Mouse (Mus musculus) hindbrain, postnatal 0 days (tissue): ENCODE measurements around the gene Fcgr4. TPM values are rescaled to one million over a fixed set of nuclear protein-coding genes. Genes with fewer than 3 reads are reported as not detected.

Experiments used
- microRNA-seq, 2 experiments: library from miRNA; unstranded; fragments of <30 nt; microRNA quantifications; one replicate each; pipeline ENCODE4; 2016
- polyA plus RNA-seq: library from polyadenylated mRNA; unstranded; fragments of >200 nt; fragmentation: Nextera tagmentation; extraction: Ambion mirVana; gene quantifications from 2 replicates; pipeline ENCODE4 v1.2.1, GENCODE M21; 2015
- total RNA-seq: library from RNA; depleted of rRNA; stranded (reverse); fragments of >200 nt; gene quantifications from 2 replicates; pipeline ENCODE4 v1.2.3, GENCODE M21; 2014; rRNA removed

Fcgr4 gene
- total and polyA plus RNA-seq, 2 experiments from 2014 or later: 0.71 TPM; not detected in 1

Small RNAs within 50 kb of the gene (microRNA-seq; reads per million reads assigned to microRNA genes)
- gene Gm27552 (0 reads per million in 2 experiments), gene Mir6546 (0.88 to 1.8 reads per million in 2 experiments)

Other genes starting within 250 kb of the Fcgr4 start
- 15.7 and 17.8 TPM in 2 replicates for gene Atf6, start 151.1 kb upstream of the Fcgr4 start, total RNA-seq
- 6.1 and 6.3 TPM in 2 replicates for gene Atf6, start 151.1 kb upstream of the Fcgr4 start, polyA plus RNA-seq
- gene Gm26620, start 133.9 kb upstream of the Fcgr4 start, total RNA-seq: 0.52 TPM in 1 of 2 replicates, not detected in the other
- 0.86 and 1.5 TPM in 2 replicates for gene Gm26620, start 133.9 kb upstream of the Fcgr4 start, polyA plus RNA-seq
- gene Dusp12, start 133.4 kb upstream of the Fcgr4 start, total RNA-seq: 25.4 and 40.4 TPM in 2 replicates
- 32.0 and 34.4 TPM in 2 replicates for gene Dusp12, start 133.4 kb upstream of the Fcgr4 start, polyA plus RNA-seq
- 0.68 and 0.86 TPM in 2 replicates for gene Fcrlb, start 106.0 kb upstream of the Fcgr4 start, total RNA-seq
- 1.0 and 1.4 TPM in 2 replicates for gene Fcrlb, start 106.0 kb upstream of the Fcgr4 start, polyA plus RNA-seq
- gene Fcrla, start 91.3 kb upstream of the Fcgr4 start, total RNA-seq: not detected in 2 replicates
- gene Fcrla, start 91.3 kb upstream of the Fcgr4 start, polyA plus RNA-seq: not detected in 2 replicates
- 2.2 and 5.3 TPM in 2 replicates for gene Fcgr2b, start 42.4 kb upstream of the Fcgr4 start, total RNA-seq
- gene Fcgr2b, start 42.4 kb upstream of the Fcgr4 start, polyA plus RNA-seq: 3.6 and 4.3 TPM in 2 replicates
- 15.2 and 15.9 TPM in 2 replicates for gene Fcgr3, start 46.0 kb downstream of the Fcgr4 start, total RNA-seq
- 14.1 and 15.5 TPM in 2 replicates for gene Fcgr3, start 46.0 kb downstream of the Fcgr4 start, polyA plus RNA-seq
- gene Cfap126, start 95.0 kb downstream of the Fcgr4 start, total RNA-seq: 2.7 and 6.7 TPM in 2 replicates
- gene Cfap126, start 95.0 kb downstream of the Fcgr4 start, polyA plus RNA-seq: 12.2 and 15.3 TPM in 2 replicates
- 227 and 243 TPM in 2 replicates for gene Sdhc, start 131.7 kb downstream of the Fcgr4 start, total RNA-seq
- 309 and 320 TPM in 2 replicates for gene Sdhc, start 131.7 kb downstream of the Fcgr4 start, polyA plus RNA-seq
- 4.8 and 5.5 TPM in 2 replicates for gene Mpz, start 131.8 kb downstream of the Fcgr4 start, total RNA-seq
- 5.1 and 5.9 TPM in 2 replicates for gene Mpz, start 131.8 kb downstream of the Fcgr4 start, polyA plus RNA-seq
- gene Pcp4l1, start 177.3 kb downstream of the Fcgr4 start, total RNA-seq: 19.4 and 23.5 TPM in 2 replicates
- gene Pcp4l1, start 177.3 kb downstream of the Fcgr4 start, polyA plus RNA-seq: 53.6 and 65.6 TPM in 2 replicates
- not detected in 2 replicates for gene Nr1i3, start 195.1 kb downstream of the Fcgr4 start, total RNA-seq
- gene Nr1i3, start 195.1 kb downstream of the Fcgr4 start, polyA plus RNA-seq: 0.40 and 0.43 TPM in 2 replicates
- gene Tomm40l, start 203.6 kb downstream of the Fcgr4 start, total RNA-seq: 44.2 and 53.6 TPM in 2 replicates
- gene Tomm40l, start 203.6 kb downstream of the Fcgr4 start, polyA plus RNA-seq: 41.1 and 45.5 TPM in 2 replicates
- gene Apoa2, start 206.1 kb downstream of the Fcgr4 start, total RNA-seq: not detected in 2 replicates
- gene Apoa2, start 206.1 kb downstream of the Fcgr4 start, polyA plus RNA-seq: 8.1 and 8.8 TPM in 2 replicates
- gene Fcer1g, start 215.4 kb downstream of the Fcgr4 start, total RNA-seq: 24.2 and 30.6 TPM in 2 replicates
- gene Fcer1g, start 215.4 kb downstream of the Fcgr4 start, polyA plus RNA-seq: 31.4 and 34.6 TPM in 2 replicates
- 7.4 and 8.9 TPM in 2 replicates for gene Adamts4, start 231.5 kb downstream of the Fcgr4 start, total RNA-seq
- gene Adamts4, start 231.5 kb downstream of the Fcgr4 start, polyA plus RNA-seq: 4.4 and 5.1 TPM in 2 replicates
- gene Ndufs2, start 232.5 kb downstream of the Fcgr4 start, total RNA-seq: 234 and 269 TPM in 2 replicates
- 279 and 286 TPM in 2 replicates for gene Ndufs2, start 232.5 kb downstream of the Fcgr4 start, polyA plus RNA-seq